Mouse (Mus musculus): Measurements from ENCODE around the gene Selenof.

Selenof gene

GRCm38 (mm10) chr3:144642141-144642540, 72.0 kb downstream of the Selenof start:
- no peak for DNase-seq (ENCODE audit: low read depth)

GRCm38 (mm10) chr3:144643301-144643871, 73.3 kb downstream of the Selenof start:
- peak; percentile 76 for DNase-seq (ENCODE audit: low read depth)

GRCm38 (mm10) chr3:144644202-144644601, 74.1 kb downstream of the Selenof start:
- DNase-seq (ENCODE audit: low read depth): no peak

All from fibroblast of lung, adult 2 months (primary cell).